Mouse (Mus musculus): ENCODE measurements around the gene Tmem184b. TPM values are rescaled to one million over a fixed set of nuclear protein-coding genes. Genes with fewer than 3 reads are reported as not detected.

The Tmem184b gene
- polyA plus RNA-seq, 1 experiment: 110 TPM

GRCm38 (mm10) chr15:79400975-79401365 lies 2.4 kb downstream of the Tmem184b start:
- H3K4me2 ChIP-seq (ENCODE audit: low read depth): peak overlapping the region; percentile 88
- H3K36me3 ChIP-seq (ENCODE audit: control insufficient read depth, insufficient read depth): no peaks in the 10 kb centered on the region
- H3K4me3 ChIP-seq: peak overlapping the region; percentile 72
- peaks cover 53% of the 10 kb centered on the region for H3K79me2 ChIP-seq (ENCODE audit: control insufficient read depth, insufficient read depth)
- no peak for TF ChIP-seq POLR2AphosphoS2 (IDR thresholded peaks at IDR 0.05; ENCODE audit: insufficient read length, low read depth)
- no peaks in the 10 kb centered on the region for H3K27me3 ChIP-seq (ENCODE audit: control insufficient read depth, insufficient read depth, insufficient read length)
- H3ac ChIP-seq (ENCODE audit: control insufficient read depth, insufficient read length): no peak overlapping the region

- Histone ChIP-seq H3K4me2 (ENCODE audit: low read depth) (peak overlapping the region; percentile 88), H3K27me3 (ENCODE audit: control insufficient read depth, insufficient read depth, insufficient read length) (no peaks in the 10 kb centered on the region), H3K79me2 (ENCODE audit: control insufficient read depth, insufficient read depth) (peaks cover 53% of the 10 kb centered on the region), H3ac (ENCODE audit: control insufficient read depth, insufficient read length) (no peak overlapping the region), H3K36me3 (ENCODE audit: control insufficient read depth, insufficient read depth) (no peaks in the 10 kb centered on the region), H3K4me3 (peak overlapping the region; percentile 72)
- no peak for TF ChIP-seq E2F4 (IDR thresholded peaks at IDR 0.05; ENCODE audit: insufficient read depth)
- TF ChIP-seq USF1 (IDR thresholded peaks at IDR 0.05; ENCODE audit: low read depth): peak; percentile 84
These were observed 3.0 kb downstream of the Tmem184b start for GRCm38 (mm10) chr15:79400134-79400974.

- Histone ChIP-seq H3K36me3 (ENCODE audit: control insufficient read depth, insufficient read depth) (no peaks in the 10 kb centered on the region), H3K4me2 (ENCODE audit: low read depth) (peak overlapping the region; percentile 88), H3K4me3 (no peak overlapping the region), H3K27me3 (ENCODE audit: control insufficient read depth, insufficient read depth, insufficient read length) (no peaks in the 10 kb centered on the region), H3ac (ENCODE audit: control insufficient read depth, insufficient read length) (no peak overlapping the region), H3K79me2 (ENCODE audit: control insufficient read depth, insufficient read depth) (peaks cover 58% of the 10 kb centered on the region)
- no peak for TF ChIP-seq POLR2AphosphoS2 (IDR thresholded peaks at IDR 0.05; ENCODE audit: insufficient read length, low read depth)
- no peak for TF ChIP-seq REST (IDR thresholded peaks at IDR 0.05; ENCODE audit: insufficient read depth, insufficient read length)
These were observed 3.9 kb downstream of the Tmem184b start for GRCm38 (mm10) chr15:79399231-79400052.

DNA sequence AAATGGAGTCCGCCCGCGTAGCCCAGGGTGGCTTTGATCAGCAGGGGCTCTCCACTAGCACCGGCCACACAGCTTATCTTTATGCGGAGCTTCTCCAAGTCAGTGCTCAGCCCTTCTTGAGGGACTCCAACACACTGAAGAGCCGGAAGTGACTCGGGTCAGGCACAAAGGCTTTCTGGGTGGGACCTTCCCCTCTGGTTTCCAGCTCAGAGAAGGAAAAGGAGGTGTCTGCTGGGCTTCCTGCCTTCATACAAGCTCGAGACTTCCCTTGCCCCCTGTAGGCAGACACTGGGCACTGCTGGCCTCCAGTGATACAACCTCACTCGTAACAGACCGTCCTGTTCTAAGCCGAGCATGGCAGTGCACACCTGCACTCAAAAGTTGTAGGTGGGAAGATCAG lies 6.6 kb downstream of the Tmem184b start:
- Histone ChIP-seq H3K79me2 (ENCODE audit: control insufficient read depth, insufficient read depth) (peaks cover 50% of the 10 kb centered on the region), H3ac (ENCODE audit: control insufficient read depth, insufficient read length) (no peak overlapping the region), H3K4me3 (no peak overlapping the region), H3K27me3 (ENCODE audit: control insufficient read depth, insufficient read depth, insufficient read length) (no peaks in the 10 kb centered on the region), H3K36me3 (ENCODE audit: control insufficient read depth, insufficient read depth) (no peaks in the 10 kb centered on the region), H3K4me2 (ENCODE audit: low read depth) (no peak overlapping the region)
- TF ChIP-seq REST (IDR thresholded peaks at IDR 0.05; ENCODE audit: insufficient read depth, insufficient read length) (no peak), USF1 (IDR thresholded peaks at IDR 0.05; ENCODE audit: low read depth) (no peak), MYOG (IDR thresholded peaks at IDR 0.05; ENCODE audit: control insufficient read depth in 1 of 3, insufficient read depth in 1 of 3, insufficient read length in 2 of 3, low read depth in 2 of 3) (no peak), POLR2A (IDR thresholded peaks at IDR 0.05; ENCODE audit: insufficient read length, low read depth) (no peak), POLR2AphosphoS2 (IDR thresholded peaks at IDR 0.05; ENCODE audit: insufficient read length, low read depth) (no peak), E2F4 (IDR thresholded peaks at IDR 0.05; ENCODE audit: insufficient read depth) (no peak), MYOD1 (IDR thresholded peaks at IDR 0.05; ENCODE audit: control insufficient read depth in 1 of 3, insufficient read length in 2 of 3, low read depth in 2 of 3) (no peak), TCF3 (IDR thresholded peaks at IDR 0.05; ENCODE audit: insufficient read length, low read depth) (no peak), MAX (IDR thresholded peaks at IDR 0.05; ENCODE audit: low read depth) (no peak), CEBPB (IDR thresholded peaks at IDR 0.05; ENCODE audit: insufficient read depth, poor library complexity, severe bottlenecking) (no peak), SRF (IDR thresholded peaks at IDR 0.05; ENCODE audit: control insufficient read depth, insufficient read length, low read depth) (no peak), TCF12 (IDR thresholded peaks at IDR 0.05; ENCODE audit: insufficient read depth, poor library complexity, severe bottlenecking) (no peak)

DNA sequence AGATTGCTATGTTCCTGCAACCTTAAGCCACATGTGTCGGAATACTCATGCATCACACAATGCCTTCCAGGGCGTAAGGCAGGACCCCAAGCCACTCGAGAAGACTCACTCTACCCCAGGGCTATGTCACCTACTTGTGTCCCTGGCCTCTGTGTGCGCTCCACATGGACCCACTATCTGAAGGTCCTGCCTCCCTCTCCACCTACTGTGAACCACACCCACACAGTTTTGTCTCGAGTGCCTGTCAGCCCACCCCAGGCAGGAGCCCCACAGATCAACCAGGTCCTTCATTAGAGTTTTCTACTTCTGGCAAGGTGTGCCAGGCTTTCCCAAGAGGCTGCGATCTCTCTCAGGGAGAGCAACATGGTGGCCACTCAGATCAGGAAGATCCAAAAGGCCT lies 8.1 kb downstream of the Tmem184b start:
- TF ChIP-seq POLR2A (IDR thresholded peaks at IDR 0.05; ENCODE audit: insufficient read length, low read depth): no peak
- TF ChIP-seq CEBPB (IDR thresholded peaks at IDR 0.05; ENCODE audit: insufficient read depth, poor library complexity, severe bottlenecking): no peak
- TF ChIP-seq MYOD1 (IDR thresholded peaks at IDR 0.05; ENCODE audit: control insufficient read depth in 1 of 3, insufficient read length in 2 of 3, low read depth in 2 of 3): no peak
- no peak for TF ChIP-seq REST (IDR thresholded peaks at IDR 0.05; ENCODE audit: insufficient read depth, insufficient read length)
- TF ChIP-seq E2F4 (IDR thresholded peaks at IDR 0.05; ENCODE audit: insufficient read depth): no peak
- TF ChIP-seq SRF (IDR thresholded peaks at IDR 0.05; ENCODE audit: control insufficient read depth, insufficient read length, low read depth): no peak
- no peak for TF ChIP-seq POLR2AphosphoS2 (IDR thresholded peaks at IDR 0.05; ENCODE audit: insufficient read length, low read depth)
- TF ChIP-seq USF1 (IDR thresholded peaks at IDR 0.05; ENCODE audit: low read depth): no peak
- TF ChIP-seq TCF3 (IDR thresholded peaks at IDR 0.05; ENCODE audit: insufficient read length, low read depth): no peak
- no peak for TF ChIP-seq MYOG (IDR thresholded peaks at IDR 0.05; ENCODE audit: control insufficient read depth in 1 of 3, insufficient read depth in 1 of 3, insufficient read length in 2 of 3, low read depth in 2 of 3)
- no peak for TF ChIP-seq MAX (IDR thresholded peaks at IDR 0.05; ENCODE audit: low read depth)
- TF ChIP-seq TCF12 (IDR thresholded peaks at IDR 0.05; ENCODE audit: insufficient read depth, poor library complexity, severe bottlenecking): no peak
- Histone ChIP-seq H3K4me3 (no peak overlapping the region), H3K4me2 (ENCODE audit: low read depth) (no peak overlapping the region), H3K36me3 (ENCODE audit: control insufficient read depth, insufficient read depth) (no peaks in the 10 kb centered on the region), H3K27me3 (ENCODE audit: control insufficient read depth, insufficient read depth, insufficient read length) (no peaks in the 10 kb centered on the region), H3K79me2 (ENCODE audit: control insufficient read depth, insufficient read depth) (peaks cover 36% of the 10 kb centered on the region), H3ac (ENCODE audit: control insufficient read depth, insufficient read length) (no peak overlapping the region)

All from myocyte (in vitro differentiated cells).